ENCODE assay signal across 16 mouse cellular contexts in the genomic region with DNA sequence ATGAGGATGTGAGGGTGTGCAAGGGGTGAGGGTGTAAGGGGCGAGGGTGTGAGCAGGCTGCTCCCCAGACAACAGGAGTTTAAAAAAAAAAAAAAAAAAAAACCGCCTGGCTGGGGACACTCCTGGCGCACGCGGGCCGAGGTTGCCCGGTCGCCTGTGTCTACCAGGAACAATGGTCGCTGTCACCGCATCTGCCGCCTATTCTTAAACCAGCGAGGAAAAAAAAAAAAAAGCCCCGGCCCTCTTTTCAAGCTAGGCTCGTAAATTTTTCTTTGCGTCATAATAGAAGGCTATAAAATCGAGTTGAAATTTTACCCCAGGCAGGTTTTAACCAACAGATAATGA. TPM values are rescaled to one million over a fixed set of nuclear protein-coding genes. Genes with fewer than 3 reads are reported as not detected.
DNase-seq lines count a peak whose midpoint lies in the region; ATAC-seq lines count a peak whose summit lies in the region.
"Had no signal": no experiment of that assay in that cellular context is flagged by ENCODE, and none has a peak within 500 bp of the region (broad histone marks: within the 10 kb centered on the region; RNA-seq: fewer than 3 reads in every experiment).

No protein-coding gene starts in this region.

- H3K4me2 ChIP-seq in stomach, embryonic 16.5 days (ENCODE audit: low read depth, low read length), result no peak overlapping the region
- H3K4me2 ChIP-seq: liver, embryonic 15.5 days had no signal

- H3K4me1 ChIP-seq in limb, embryonic 10.5 days, result peaks cover 100% of the 10 kb centered on the region
- H3K4me1 ChIP-seq in stomach, embryonic 16.5 days (ENCODE audit: control insufficient read depth, insufficient read depth, low read length), result no peaks in the 10 kb centered on the region
- H3K4me1 ChIP-seq: liver, embryonic 15.5 days had no signal

- H3K9ac ChIP-seq in stomach, embryonic 16.5 days (ENCODE audit: low read length), result no peak overlapping the region
- H3K9ac ChIP-seq: liver, embryonic 15.5 days had no signal

- WGBS in limb, embryonic 10.5 days, result under 1% methylated on average over 16 of the region's 16 CpGs
- 5% methylated on average over 16 of the region's 16 CpGs for WGBS in stomach, embryonic 16.5 days

- H3K36me3 ChIP-seq in limb, embryonic 10.5 days, result peaks cover 14% of the 10 kb centered on the region
- H3K36me3 ChIP-seq in stomach, embryonic 16.5 days (ENCODE audit: control insufficient read depth, insufficient read depth, low read length), result no peaks in the 10 kb centered on the region
- H3K36me3 ChIP-seq: liver, embryonic 15.5 days had no signal

- DNase-seq in embryo, embryonic 10 days (ENCODE audit: low spot score), result peak; percentile 78
- DNase-seq in embryo, embryonic 10.5 days (ENCODE audit: low spot score), result no peak
- DNase-seq in retina, postnatal 1 day, result peak; percentile 46
- no peak for DNase-seq in retina, embryonic 14.5 days (ENCODE audit: low spot score)
- no peak for DNase-seq in limb, embryonic 10.5 days (ENCODE audit: low spot score)
- DNase-seq in layer of hippocampus, postnatal 36 days, result no peak
- no peak for DNase-seq in T-cell, adult 2 months (ENCODE audit: low spot score)
- DNase-seq: adrenal gland, postnatal 10 days; cerebellum, adult 2 months; gastrocnemius, postnatal 14 days; layer of hippocampus, adult 9-11 months had no signal

- H3K27me3 ChIP-seq in limb, embryonic 10.5 days (ENCODE audit: low read depth, poor library complexity, severe bottlenecking), result peaks cover 89% of the 10 kb centered on the region
- H3K27me3 ChIP-seq in stomach, embryonic 16.5 days (ENCODE audit: control insufficient read depth, insufficient read depth, low read length), result peaks cover 91% of the 10 kb centered on the region

- H3K9me3 ChIP-seq in limb, embryonic 10.5 days (replicated peaks), result no peaks in the 10 kb centered on the region
- H3K9me3 ChIP-seq in stomach, embryonic 16.5 days (replicated peaks; ENCODE audit: control insufficient read depth, low read length), result no peaks in the 10 kb centered on the region
- H3K9me3 ChIP-seq: liver, embryonic 15.5 days had no signal

- ATAC-seq in stomach, embryonic 16.5 days (ENCODE audit: insufficient read depth, low FRiP score), result no peak

- H3K4me3 ChIP-seq in limb, embryonic 10.5 days, result peak overlapping the region; percentile 47
- H3K4me3 ChIP-seq in stomach, embryonic 16.5 days (replicated peaks; ENCODE audit: low read length), result peak overlapping the region; percentile 9
- H3K4me3 ChIP-seq: erythroblast, embryonic 14.5 days; liver, embryonic 15.5 days; megakaryocyte, embryonic 14.5 days had no signal

- peak overlapping the region; percentile 72 for H3K27ac ChIP-seq in limb, embryonic 10.5 days
- no peak overlapping the region for H3K27ac ChIP-seq in stomach, embryonic 16.5 days (ENCODE audit: low read length)
- H3K27ac ChIP-seq: liver, embryonic 15.5 days had no signal

RNA-seq across cellular contexts. Expression of a gene that starts 6.8 kb away (rescaled TPM):
- polyA plus RNA-seq in limb, embryonic 10.5 days (2016; fragmentation: Nextera tagmentation; extraction: Ambion mirVana), result 0.70 and 0.79 TPM in 2 replicates
- polyA plus RNA-seq in stomach, embryonic 16.5 days (2015; fragmentation: Nextera tagmentation; extraction: Ambion mirVana), result 0.10 and 0.13 TPM in 2 replicates
- total RNA-seq in layer of hippocampus, postnatal 36 days (2021), result not detected
- total RNA-seq: hematopoietic stem cell, adult 5-6 weeks had no signal
- polyA plus RNA-seq: erythroblast, embryonic 14.5 days; liver, embryonic 15.5 days had no signal

RNA-seq across cellular contexts. Expression of a gene that starts 21.6 kb away (rescaled TPM):
- polyA plus RNA-seq in limb, embryonic 10.5 days (2016; fragmentation: Nextera tagmentation; extraction: Ambion mirVana), result 1.2 and 2.3 TPM in 2 replicates
- polyA plus RNA-seq in stomach, embryonic 16.5 days (2015; fragmentation: Nextera tagmentation; extraction: Ambion mirVana), result 0.29 and 0.39 TPM in 2 replicates
- total RNA-seq in layer of hippocampus, postnatal 36 days (2021), result not detected
- total RNA-seq: hematopoietic stem cell, adult 5-6 weeks had no signal
- polyA plus RNA-seq: liver, embryonic 15.5 days had no signal

RNA-seq across cellular contexts. Expression of a gene that starts 21.6 kb away (rescaled TPM):
- 1.4 and 3.0 TPM in 2 replicates for polyA plus RNA-seq in limb, embryonic 10.5 days (2016; fragmentation: Nextera tagmentation; extraction: Ambion mirVana)
- polyA plus RNA-seq in stomach, embryonic 16.5 days (2015; fragmentation: Nextera tagmentation; extraction: Ambion mirVana), result 7.4 and 9.2 TPM in 2 replicates
- total RNA-seq in layer of hippocampus, postnatal 36 days (2021), result not detected
- total RNA-seq: gastrocnemius, postnatal 14 days; hematopoietic stem cell, adult 5-6 weeks had no signal
- polyA plus RNA-seq: erythroblast, embryonic 14.5 days; liver, embryonic 15.5 days had no signal

RNA-seq across cellular contexts. Expression of a gene that starts 28.9 kb away (rescaled TPM):
- polyA plus RNA-seq in limb, embryonic 10.5 days (2016; fragmentation: Nextera tagmentation; extraction: Ambion mirVana), result 11.6 and 17.4 TPM in 2 replicates
- 1.7 and 2.8 TPM in 2 replicates for polyA plus RNA-seq in stomach, embryonic 16.5 days (2015; fragmentation: Nextera tagmentation; extraction: Ambion mirVana)
- not detected for total RNA-seq in layer of hippocampus, postnatal 36 days (2021)
- total RNA-seq: hematopoietic stem cell, adult 5-6 weeks had no signal
- polyA plus RNA-seq: cerebellum, adult 2 months; erythroblast, embryonic 14.5 days had no signal

RNA-seq across cellular contexts. Expression of a gene that starts 29.5 kb away (rescaled TPM):
- polyA plus RNA-seq in limb, embryonic 10.5 days (2016; fragmentation: Nextera tagmentation; extraction: Ambion mirVana), result 0.68 and 1.2 TPM in 2 replicates
- polyA plus RNA-seq in stomach, embryonic 16.5 days (2015; fragmentation: Nextera tagmentation; extraction: Ambion mirVana), result not detected in 2 replicates
- total RNA-seq in layer of hippocampus, postnatal 36 days (2021), result under 1 TPM in 1 of 2 experiments, not detected in 1; 0.25 TPM
- total RNA-seq: adrenal gland, postnatal 10 days; gastrocnemius, postnatal 14 days; hematopoietic stem cell, adult 5-6 weeks had no signal
- polyA plus RNA-seq: erythroblast, embryonic 14.5 days had no signal

Comparison
In these comparisons a context has a peak if more than half of its experiments do, and no peak if none do; other contexts are left out.
1. DNase-seq: peak in embryo, embryonic 10 days (single experiment) and retina, postnatal 1 day (single experiment); none in embryo, embryonic 10.5 days (single experiment), retina, embryonic 14.5 days (single experiment), limb, embryonic 10.5 days (single experiment), layer of hippocampus, postnatal 36 days (0 of 2) and T-cell, adult 2 months (single experiment).